Mouse (Mus musculus) liver, adult 2 months (tissue): ENCODE data around the gene Lnx1. TPM values are rescaled to one million over a fixed set of nuclear protein-coding genes. Genes with fewer than 3 reads are reported as not detected.
A peak's percentile ranks its signal among the peaks of the same experiment; 100 is the strongest.

Experiments used
- DNase-seq: peaks from one replicate; pipeline ENCODE4 v3.0.0-alpha.2; 2011; ENCODE audit warnings: low read depth, low spot score; ENCODE audit errors: extremely low read depth
- H3K27ac ChIP-seq: fragments of 200-500 bp; replicated peaks from 2 replicates; pipeline ENCODE4 v1.5.1; 2012; ENCODE audit warnings: low read depth, mild to moderate bottlenecking, control low read depth, inconsistent platforms, low read length; ENCODE audit not compliant: insufficient read depth
- H3K27me3 ChIP-seq: fragments of 200-500 bp; 2 replicates; pipeline ENCODE4 v1.6.1; 2012; ENCODE audit warnings: mild to moderate bottlenecking, moderate library complexity, low read length, inconsistent platforms; ENCODE audit not compliant: control insufficient read depth, insufficient read depth
- H3K36me3 ChIP-seq: fragments of 200-500 bp; 2 replicates; pipeline ENCODE4 v1.6.1; 2012; ENCODE audit warnings: low read length, inconsistent platforms; ENCODE audit not compliant: control insufficient read depth, insufficient read depth
- H3K4me1 ChIP-seq: fragments of 200-500 bp; 2 replicates; pipeline ENCODE4 v1.6.1; 2011; ENCODE audit warnings: low read length; ENCODE audit not compliant: control insufficient read depth, insufficient read depth
- H3K4me3 ChIP-seq: fragments of 200-500 bp; 2 replicates; pipeline ENCODE4 v1.5.1; 2011; ENCODE audit warnings: low read depth, mild to moderate bottlenecking, control low read depth, low read length, moderate library complexity; ENCODE audit not compliant: insufficient read depth
- H3K79me2 ChIP-seq: fragments of 200-500 bp; 2 replicates; pipeline ENCODE4 v1.6.1; 2012; ENCODE audit warnings: inconsistent platforms, mild to moderate bottlenecking, low read length, moderate library complexity; ENCODE audit not compliant: control insufficient read depth, insufficient read depth
- H3K9ac ChIP-seq: fragments of 200-500 bp; 2 replicates; pipeline ENCODE4 v1.6.1; 2012; ENCODE audit warnings: low read depth, mild to moderate bottlenecking, control low read depth, inconsistent platforms, low read length
- CTCF ChIP-seq: fragments of 200-500 bp; IDR thresholded peaks from 2 replicates; pipeline ENCODE4 v1.5.1; 2011; ENCODE audit warnings: low read depth, low read length, control low read depth
- POLR2A ChIP-seq: fragments of 200-500 bp; IDR thresholded peaks from 2 replicates; pipeline ENCODE4 v1.6.1; 2011; ENCODE audit warnings: low read length, control low read depth; ENCODE audit not compliant: insufficient read depth; ENCODE audit errors: extremely low read depth
- WGBS: fragments of 180-500 bp; shearing (Covaris S2); methylation state at CpG from one replicate; pipeline ENCODE4 v1.1.7; 2018; 5-methylcytosine and 5-hydroxymethylcytosine counted together
- polyA plus RNA-seq: library from polyadenylated mRNA; depleted of rRNA; stranded (reverse); fragments of >200 nt; gene quantifications from 2 replicates; pipeline ENCODE4 v1.2.3, GENCODE M21; 2012
- total RNA-seq: library from RNA; depleted of rRNA; stranded (reverse); fragments of >200 nt; gene quantifications from 2 replicates; pipeline ENCODE4 v1.2.3, GENCODE M21; 2014

Gene Lnx1
- total and polyA plus RNA-seq, 2 experiments = 0.42 to 1.0 TPM

DNA sequence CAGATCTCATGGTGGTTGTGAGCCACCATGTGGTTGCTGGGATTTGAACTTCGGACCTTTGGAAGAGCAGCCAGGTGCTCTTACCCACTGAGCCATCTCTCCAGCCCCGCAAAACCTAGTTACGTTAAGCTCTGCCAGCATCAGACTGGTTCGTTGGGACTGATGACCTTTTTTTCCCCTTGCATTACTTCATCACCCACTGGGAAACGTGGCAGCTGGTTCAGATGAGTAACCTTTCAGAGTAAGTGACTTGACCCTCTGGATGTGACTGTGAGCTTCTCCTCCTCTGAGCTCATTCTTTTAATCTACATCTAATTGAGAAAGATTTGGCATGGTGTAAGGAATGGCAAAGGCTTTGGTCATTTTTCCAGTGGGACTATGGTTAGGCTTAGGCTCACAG, 102.7 kb downstream of the Lnx1 start:
- no peaks in the 10 kb centered on the region for H3K27me3 ChIP-seq
- no peaks in the 10 kb centered on the region; the same call in 1 of the 2 replicates for H3K79me2 ChIP-seq
- H3K4me1 ChIP-seq = peaks cover 4% of the 10 kb centered on the region; the same call in 1 of the 2 replicates
- TF ChIP-seq CTCF (no peak), POLR2A (no peak)
- no peak overlapping the region for H3K9ac ChIP-seq
- peak; percentile 26 for DNase-seq
- H3K4me3 ChIP-seq = no peak overlapping the region
- H3K27ac ChIP-seq = no peak overlapping the region
- peaks cover 17% of the 10 kb centered on the region for H3K36me3 ChIP-seq
- 47% methylated on average over 5 of the region's 5 CpGs for WGBS

DNA sequence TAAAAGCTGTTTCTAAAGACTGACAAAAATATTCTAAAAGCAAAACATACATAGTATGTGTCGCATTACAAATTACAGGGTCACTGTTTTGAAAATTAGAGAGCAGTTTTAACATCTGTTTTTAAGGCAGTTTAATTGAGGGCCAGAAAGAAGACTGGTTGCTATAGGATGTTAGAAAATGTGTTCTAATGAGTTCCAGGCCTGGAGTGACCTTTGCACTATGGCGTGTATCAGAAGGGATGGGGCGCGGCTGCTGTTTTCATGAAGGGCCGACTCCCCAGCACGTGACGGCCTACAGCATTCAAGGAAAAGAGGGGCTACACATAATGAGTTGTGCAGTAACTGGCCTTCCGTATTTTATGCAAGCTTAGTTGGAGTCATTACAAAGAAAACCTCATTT, 109.6 kb downstream of the Lnx1 start:
- H3K27ac ChIP-seq = no peak overlapping the region
- no peak for DNase-seq
- no peaks in the 10 kb centered on the region for H3K27me3 ChIP-seq
- H3K36me3 ChIP-seq = peaks cover 50% of the 10 kb centered on the region
- H3K4me1 ChIP-seq = no peaks in the 10 kb centered on the region
- no peak for TF ChIP-seq POLR2A
- no peak for TF ChIP-seq CTCF
- WGBS = 88% methylated on average over 8 of the region's 8 CpGs
- H3K9ac ChIP-seq = no peak overlapping the region
- no peak overlapping the region for H3K4me3 ChIP-seq
- no peaks in the 10 kb centered on the region; the same call in 1 of the 2 replicates for H3K79me2 ChIP-seq

DNA sequence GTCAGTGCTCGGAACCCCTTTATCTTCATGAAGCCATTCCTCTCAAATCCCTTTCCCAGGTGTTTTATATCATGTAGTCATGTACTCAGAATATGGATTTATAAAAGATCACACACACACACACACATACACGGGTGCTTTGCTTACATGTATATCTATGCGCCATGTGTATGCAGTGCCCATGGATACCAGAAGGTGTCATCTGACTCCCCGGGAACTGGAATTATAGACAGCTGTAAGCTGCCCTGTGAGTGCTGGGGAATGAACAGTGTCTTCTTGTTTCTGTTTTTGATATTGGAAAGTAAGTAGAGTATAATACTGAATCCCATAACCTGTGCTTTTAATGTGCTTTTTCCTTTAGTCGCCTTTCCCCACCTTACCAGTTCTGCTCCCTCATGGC, 111.3 kb downstream of the Lnx1 start:
- no peaks in the 10 kb centered on the region for H3K4me1 ChIP-seq
- 92% methylated on average over 5 of the region's 5 CpGs for WGBS
- no peaks in the 10 kb centered on the region for H3K27me3 ChIP-seq
- TF ChIP-seq CTCF (no peak), POLR2A (no peak)
- DNase-seq = no peak
- no peaks in the 10 kb centered on the region; the same call in 1 of the 2 replicates for H3K79me2 ChIP-seq
- H3K4me3 ChIP-seq = no peak overlapping the region
- H3K27ac ChIP-seq = no peak overlapping the region
- H3K36me3 ChIP-seq = peaks cover 58% of the 10 kb centered on the region
- no peak overlapping the region for H3K9ac ChIP-seq

DNA sequence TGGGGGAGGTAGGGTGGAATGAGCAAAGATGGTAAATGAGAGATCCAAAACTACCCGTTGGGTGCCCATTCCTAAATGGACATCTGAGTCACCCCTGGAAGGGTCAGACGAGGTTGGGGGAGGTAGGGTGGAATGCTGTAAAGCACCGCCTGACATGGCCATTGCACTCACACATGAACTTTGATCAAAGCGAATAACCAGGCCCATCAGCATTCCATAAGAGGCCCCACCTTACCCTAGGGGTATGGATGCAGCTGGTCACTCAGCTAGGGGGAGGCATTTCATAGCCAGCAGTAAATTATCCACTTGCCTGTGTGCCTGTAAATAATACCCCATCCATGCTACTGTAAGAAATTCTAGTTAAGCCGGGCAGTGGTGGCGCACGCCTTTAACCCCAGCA, 113.6 kb downstream of the Lnx1 start:
- H3K4me1 ChIP-seq = no peaks in the 10 kb centered on the region
- H3K27ac ChIP-seq = no peak overlapping the region
- no peak overlapping the region for H3K4me3 ChIP-seq
- TF ChIP-seq CTCF (no peak), POLR2A (no peak)
- no peak for DNase-seq
- H3K79me2 ChIP-seq = no peaks in the 10 kb centered on the region
- H3K9ac ChIP-seq = no peak overlapping the region
- WGBS = 96% methylated on average over 7 of the region's 7 CpGs
- H3K36me3 ChIP-seq = peaks cover 55% of the 10 kb centered on the region
- H3K27me3 ChIP-seq = no peaks in the 10 kb centered on the region

DNA sequence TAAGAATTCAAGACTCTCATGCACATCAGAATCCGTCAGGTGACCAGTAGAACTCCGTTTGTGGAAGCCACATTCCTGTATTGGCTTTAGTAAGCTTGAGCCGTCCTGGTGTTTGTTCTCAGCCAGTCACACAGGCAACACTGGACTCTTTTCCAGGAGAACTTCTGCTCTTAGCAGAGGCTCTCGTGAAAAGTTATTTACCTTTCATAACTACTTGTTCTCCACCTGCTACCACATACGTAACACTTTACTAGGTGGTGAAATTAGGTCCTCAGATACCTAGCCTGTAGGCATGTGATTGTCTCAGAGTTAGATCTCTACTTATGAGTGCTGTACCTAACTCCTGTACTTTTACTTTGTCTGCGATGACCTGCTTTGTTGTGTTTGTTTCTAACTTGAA, 130.9 kb downstream of the Lnx1 start:
- H3K4me3 ChIP-seq = no peak overlapping the region
- H3K27me3 ChIP-seq = no peaks in the 10 kb centered on the region
- 76% methylated on average over 6 of the region's 6 CpGs for WGBS
- no peak for DNase-seq
- H3K36me3 ChIP-seq = peaks cover 38% of the 10 kb centered on the region
- no peak overlapping the region for H3K27ac ChIP-seq
- no peaks in the 10 kb centered on the region for H3K4me1 ChIP-seq
- H3K9ac ChIP-seq = no peak overlapping the region
- TF ChIP-seq POLR2A (no peak), CTCF (no peak)
- H3K79me2 ChIP-seq = no peaks in the 10 kb centered on the region

DNA sequence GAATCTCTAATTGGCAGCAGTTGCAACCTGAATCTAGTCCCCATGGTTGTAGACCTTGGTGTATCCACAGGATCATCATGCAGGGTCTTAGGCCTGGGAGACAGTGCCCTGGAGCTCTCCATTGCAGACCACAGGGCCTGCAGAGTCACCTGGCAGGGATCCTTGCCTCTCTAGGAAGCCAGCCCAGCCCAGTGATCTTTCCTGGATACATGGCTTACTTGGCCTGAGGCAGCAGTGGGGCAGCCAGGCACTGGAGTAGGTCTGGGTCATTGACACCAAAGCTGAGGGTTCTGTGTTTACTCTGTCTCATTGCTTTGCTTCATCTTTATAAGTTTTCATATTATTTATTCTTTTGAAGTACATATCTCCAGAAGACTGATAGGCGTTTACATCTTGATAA, 141.6 kb downstream of the Lnx1 start:
- Histone ChIP-seq H3K9ac (no peak overlapping the region), H3K36me3 (peaks cover 49% of the 10 kb centered on the region), H3K4me3 (no peak overlapping the region), H3K27me3 (no peaks in the 10 kb centered on the region), H3K4me1 (peaks cover 2% of the 10 kb centered on the region; the same call in 1 of the 2 replicates), H3K79me2 (no peaks in the 10 kb centered on the region; the same call in 1 of the 2 replicates), H3K27ac (no peak overlapping the region)
- DNase-seq = peak; percentile 71
- 23% methylated on average over 1 of the region's 1 CpGs for WGBS
- TF ChIP-seq POLR2A (no peak), CTCF (no peak)
